Mouse (Mus musculus) ES-E14 (cell line): ENCODE data around the gene Kcnh2. TPM values are rescaled to one million over a fixed set of nuclear protein-coding genes. Genes with fewer than 3 reads are reported as not detected.
A peak's percentile ranks its signal among the peaks of the same experiment; 100 is the strongest.

ENCODE experiments used
- DNase-seq: peaks from one replicate; pipeline ENCODE4 v3.0.0-alpha.2; 2013; ENCODE audit warnings: low read depth, low spot score
- H3K27ac ChIP-seq: 2 replicates; pipeline ENCODE4 v1.5.1; 2012; ENCODE audit warnings: low read depth, mild to moderate bottlenecking, low read length, moderate library complexity, mixed read lengths; ENCODE audit not compliant: poor library complexity, insufficient read depth, severe bottlenecking
- H3K36me3 ChIP-seq: 2 replicates; pipeline ENCODE4 v1.6.1; 2012; ENCODE audit warnings: mild to moderate bottlenecking, low read length, moderate library complexity, mixed read lengths; ENCODE audit not compliant: control insufficient read depth, poor library complexity, insufficient read depth, severe bottlenecking
- H3K4me1 ChIP-seq, 2 experiments: fragments of 150-350 bp in 1 of 2; sonication (generic) in 1 of 2; 2 replicates each; pipeline ENCODE4 v1.6.1; 2012; ENCODE audit warnings: low read length in 2 of 2, mild to moderate bottlenecking in 1 of 2, mixed read lengths in 1 of 2; ENCODE audit not compliant: control insufficient read depth in 2 of 2, insufficient read depth in 2 of 2, poor library complexity in 1 of 2
- H3K4me3 ChIP-seq, 2 experiments: fragments of 150-350 bp in 1 of 2; sonication (generic) in 1 of 2; 2 replicates each; pipeline ENCODE4 v1.5.1; 2012; ENCODE audit warnings: low read length in 2 of 2, low read depth in 1 of 2, mild to moderate bottlenecking in 1 of 2, mixed read lengths in 1 of 2; ENCODE audit not compliant: insufficient read depth in 1 of 2, poor library complexity in 1 of 2, severe bottlenecking in 1 of 2
- H3K9ac ChIP-seq: 2 replicates; pipeline ENCODE4 v1.6.1; 2012; ENCODE audit warnings: low read depth, mild to moderate bottlenecking, low read length, mixed read lengths; ENCODE audit not compliant: poor library complexity, insufficient read depth, severe bottlenecking
- H3K9me3 ChIP-seq: fragments of 150-350 bp; sonication (generic); 2 replicates; pipeline ENCODE4 v1.6.1; 2012; ENCODE audit warnings: low read depth, mild to moderate bottlenecking, low read length; ENCODE audit not compliant: control insufficient read depth, insufficient read depth
- CHD2 ChIP-seq: IDR thresholded peaks from 2 replicates; pipeline ENCODE4 v1.6.1; 2014; ENCODE audit warnings: mild to moderate bottlenecking, low read depth, low read length, inconsistent platforms
- HCFC1 ChIP-seq: IDR thresholded peaks from 2 replicates; pipeline ENCODE4 v1.6.1; 2012; ENCODE audit warnings: low read length, inconsistent platforms, borderline replicate concordance; ENCODE audit not compliant: insufficient read depth
- MAFK ChIP-seq: IDR thresholded peaks from 2 replicates; pipeline ENCODE4 v1.6.1; 2014; ENCODE audit warnings: mild to moderate bottlenecking, low read depth, low read length, inconsistent platforms; ENCODE audit not compliant: insufficient read depth
- ZC3H11A ChIP-seq: IDR thresholded peaks from 2 replicates; pipeline ENCODE4 v1.6.1; 2012; ENCODE audit warnings: low read depth, mild to moderate bottlenecking, inconsistent platforms, low read length, borderline replicate concordance
- ZNF384 ChIP-seq: IDR thresholded peaks from 2 replicates; pipeline ENCODE4 v1.6.1; 2012; ENCODE audit warnings: low read depth, low read length, inconsistent platforms
- in situ Hi-C, 2 experiments: fragments of 600-800 bp; cut with MboI; formaldehyde crosslinking; loops; one replicate each; pipeline ENCODE4 v1.15.1; 2025; ENCODE audit warnings: low sequenced_read_pairs in 2 of 2, inconsistent platforms in 1 of 2; ENCODE audit not compliant: unreplicated experiment in 2 of 2
- total RNA-seq: library from RNA; depleted of rRNA; stranded (reverse); fragments of 300-350 nt; gene quantifications from 2 replicates; pipeline ENCODE4 v1.2.3, GENCODE M21; 2012

Gene Kcnh2
- total RNA-seq, 1 experiment = 6.5 TPM

DNA sequence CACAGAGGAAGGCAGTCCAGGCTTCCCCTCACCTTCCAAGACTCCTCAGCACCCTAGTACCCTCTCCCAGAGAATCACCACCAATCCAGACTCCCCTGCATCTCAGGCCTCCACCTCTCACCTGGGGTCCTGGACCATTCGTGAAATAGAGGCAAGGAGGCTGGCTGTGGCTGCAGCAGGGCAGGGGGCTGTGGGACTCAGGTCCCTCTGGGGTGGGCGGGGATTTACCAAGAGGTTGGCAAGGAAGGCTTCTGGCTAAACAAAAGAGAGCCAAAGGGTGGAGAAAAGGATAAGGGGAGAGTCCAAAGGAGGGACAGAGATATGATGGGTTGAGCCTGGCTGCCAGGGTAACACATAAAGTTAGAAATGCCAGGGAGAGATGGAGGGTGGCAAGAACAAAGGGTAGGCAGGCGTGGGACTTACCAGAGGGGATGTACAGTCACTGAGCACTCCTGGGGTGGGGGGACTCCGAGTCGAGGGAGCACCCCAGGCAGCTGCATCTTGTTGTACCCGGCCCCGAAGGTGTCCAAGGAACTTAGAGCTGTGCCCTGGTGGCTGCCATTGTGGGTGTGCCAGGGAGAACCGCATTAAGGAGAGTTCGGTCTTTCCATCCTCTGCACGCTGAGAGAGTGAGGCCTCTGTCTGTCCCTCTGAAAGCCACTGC is 34.6 kb upstream of the Kcnh2 start:
- in situ Hi-C loops = no loop called here
- Histone ChIP-seq H3K9ac (no peak overlapping the region), H3K27ac (no peak overlapping the region), H3K4me3 (no peak overlapping the region), H3K9me3 (no peaks in the 10 kb centered on the region), H3K36me3 (no peaks in the 10 kb centered on the region), H3K4me1 (peaks cover 2 to 10% of the 10 kb centered on the region in 2 experiments; a peak in 1 of 4 replicates)
- no peak for DNase-seq
- TF ChIP-seq HCFC1 (no peak), ZC3H11A (no peak), CHD2 (no peak), ZNF384 (no peak), MAFK (no peak)

DNA sequence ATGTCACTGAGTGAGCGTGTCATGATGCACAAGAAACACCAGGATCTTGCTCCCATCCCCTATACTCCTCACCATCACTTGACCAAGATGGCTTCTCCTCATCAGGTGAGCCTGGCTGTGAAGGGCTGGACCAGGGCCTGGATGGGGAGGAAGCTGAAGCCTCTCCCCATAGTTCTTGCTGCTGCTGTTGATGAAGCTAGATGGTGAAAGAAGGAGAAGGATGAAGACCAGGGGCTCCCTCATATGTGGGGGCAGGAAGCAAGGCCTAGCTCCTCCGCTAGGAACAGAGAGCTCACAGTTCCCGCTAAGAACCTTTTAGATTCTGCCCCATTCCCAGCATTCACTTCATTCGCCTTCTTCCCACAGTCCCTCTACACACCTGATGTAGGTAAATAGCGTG is 34.0 kb upstream of the Kcnh2 start:
- H3K36me3 ChIP-seq = no peaks in the 10 kb centered on the region
- no peaks in the 10 kb centered on the region for H3K9me3 ChIP-seq
- no peak overlapping the region for H3K27ac ChIP-seq
- H3K4me1 ChIP-seq = peaks cover 2 to 10% of the 10 kb centered on the region in 2 experiments; a peak in 1 of 4 replicates
- no peak overlapping the region for H3K9ac ChIP-seq
- DNase-seq = no peak
- in situ Hi-C loops = no loop called here
- no peak for TF ChIP-seq ZC3H11A
- no peak overlapping the region for H3K4me3 ChIP-seq

DNA sequence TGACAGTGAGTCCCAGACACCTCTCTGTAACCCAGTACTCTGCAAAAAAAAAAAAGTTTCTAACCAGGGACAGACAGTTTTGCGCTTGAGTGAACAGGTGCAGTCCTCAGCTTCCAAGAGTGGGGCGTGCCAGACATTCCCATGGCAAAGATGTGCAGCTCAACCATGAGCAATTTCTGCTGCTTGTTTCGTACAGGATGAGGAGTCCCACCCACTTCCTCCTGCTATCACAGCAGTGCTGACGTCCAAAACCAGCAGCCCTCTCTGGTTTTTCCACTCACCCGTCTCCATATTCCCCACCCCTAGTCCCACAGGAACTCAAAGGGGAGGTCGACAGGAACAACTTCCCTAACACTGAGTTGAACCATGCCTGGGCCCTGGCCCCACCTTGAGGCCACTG is 33.0 kb upstream of the Kcnh2 start:
- no peak for TF ChIP-seq ZC3H11A
- no peak for TF ChIP-seq ZNF384
- no peak for TF ChIP-seq MAFK
- no peak for TF ChIP-seq HCFC1
- no peak for TF ChIP-seq CHD2
- no peak overlapping the region for H3K9ac ChIP-seq
- no peaks in the 10 kb centered on the region for H3K36me3 ChIP-seq
- in situ Hi-C loops = no loop called here
- H3K4me1 ChIP-seq = peaks cover 2 to 14% of the 10 kb centered on the region in 2 experiments; a peak in 1 of 4 replicates
- no peak overlapping the region for H3K27ac ChIP-seq
- H3K9me3 ChIP-seq = no peaks in the 10 kb centered on the region
- no peak overlapping the region; a peak in 1 of 4 replicates for H3K4me3 ChIP-seq
- DNase-seq = no peak

DNA sequence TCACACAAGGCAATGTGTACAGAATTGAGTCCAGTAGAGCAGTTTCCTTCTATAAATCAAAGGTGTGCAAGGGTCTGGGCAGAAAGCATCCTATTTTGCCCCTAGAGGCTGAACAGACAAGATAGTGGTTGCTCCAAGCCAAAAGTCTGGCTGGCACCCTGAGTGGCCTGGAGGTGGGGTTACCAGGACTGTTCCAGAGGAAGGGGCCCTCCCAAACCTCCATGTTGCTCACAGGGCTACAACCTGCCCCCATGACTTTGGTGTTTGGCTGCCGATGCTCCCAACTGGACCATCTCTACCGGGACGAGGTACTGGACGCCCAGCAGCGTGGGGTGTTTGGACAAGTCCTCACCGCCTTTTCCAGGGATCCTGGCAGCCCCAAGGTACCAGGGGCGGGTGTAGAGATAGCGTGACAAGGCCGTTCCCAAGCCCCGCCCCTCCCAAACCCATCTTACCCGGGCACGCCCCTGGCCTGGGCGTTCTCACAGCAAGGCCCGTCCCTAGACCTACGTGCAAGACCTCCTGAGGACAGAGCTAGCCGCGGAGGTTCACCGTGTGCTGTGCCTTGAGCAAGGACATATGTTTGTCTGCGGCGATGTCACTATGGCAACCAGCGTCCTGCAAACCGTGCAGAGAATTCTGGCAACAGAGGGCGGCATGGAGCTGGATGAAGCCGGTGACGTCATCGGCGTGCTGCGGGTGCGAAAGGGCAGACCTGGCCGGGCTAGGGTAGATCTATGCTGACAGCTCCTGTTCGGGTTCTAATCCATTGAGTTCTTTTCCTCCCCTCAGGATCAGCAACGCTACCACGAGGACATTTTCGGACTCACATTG is 31.8 kb upstream of the Kcnh2 start:
- peak; percentile 69; the same call in 1 of the 2 replicates for TF ChIP-seq HCFC1
- no peak for TF ChIP-seq MAFK
- Histone ChIP-seq H3K4me3 (peak overlapping the region; percentile 45 to 52), H3K9ac (peak overlapping the region; percentile 67), H3K36me3 (no peaks in the 10 kb centered on the region), H3K4me1 (peaks cover 2 to 13% of the 10 kb centered on the region in 2 experiments; a peak in 1 of 4 replicates), H3K27ac (peak overlapping the region; percentile 51; the same call in 1 of the 2 replicates), H3K9me3 (no peaks in the 10 kb centered on the region)
- DNase-seq = peak; percentile 95
- in situ Hi-C loops = no loop called here
